Mouse (Mus musculus) lung, adult 2 months (tissue): ENCODE measurements around the gene Snx6.
"Not testable (repeated sequence)": the region's sequence is repeated elsewhere in the genome, so short reads cannot be mapped to it uniquely, and the experiment has no call there.

ENCODE experiments used
- CTCF ChIP-seq: fragments of 200-500 bp; IDR thresholded peaks from 2 replicates; pipeline ENCODE4 v1.5.1; 2011; ENCODE audit warnings: mild to moderate bottlenecking, low read length, control low read depth; ENCODE audit not compliant: insufficient read depth
- POLR2A ChIP-seq: fragments of 200-500 bp; IDR thresholded peaks from 2 replicates; pipeline ENCODE4 v1.6.1; 2011; ENCODE audit warnings: low read depth, mild to moderate bottlenecking, control low read depth, low read length, borderline replicate concordance; ENCODE audit errors: extremely low read depth

GRCm38 (mm10) chr12:54738661-54739243 lies 56.8 kb downstream of the Snx6 start:
- TF ChIP-seq CTCF, POLR2A: not testable (repeated sequence)
